Mouse (Mus musculus) forebrain, embryonic 14.5 days (tissue): ENCODE measurements at regions not wholly inside any gene's neighbourhood (a gene's known extent, or its start where the extent isn't known, plus 50 kb on each side); places are given as distances from the start of the nearest gene placed in this dataset.
"Not testable (repeated sequence)": the region's sequence is repeated elsewhere in the genome, so short reads cannot be mapped to it uniquely, and the experiment has no call there.

ENCODE experiments used
- ATAC-seq: fragments of 200-750 bp; cut with Nextera tagmentation; 2 replicates; pipeline ENCODE4 v1.8.0; 2017; ENCODE audit warnings: mild to moderate bottlenecking, moderate library complexity
- DNase-seq: peaks from one replicate; pipeline ENCODE4 v3.0.0-alpha.2; 2015; ENCODE audit warnings: low spot score
- H3K27ac ChIP-seq: fragments of 300-500 bp; sonication (generic); 2 replicates; pipeline ENCODE4 v1.5.1; 2014; ENCODE audit warnings: low read depth, mild to moderate bottlenecking, control low read depth, low read length, moderate library complexity
- H3K27me3 ChIP-seq: fragments of 300-500 bp; sonication (generic); replicated peaks from 2 replicates; pipeline ENCODE4 v1.6.1; 2014; ENCODE audit warnings: low read length, control low read depth, mixed read lengths; ENCODE audit not compliant: control insufficient read depth, insufficient read depth
- H3K36me3 ChIP-seq: fragments of 300-500 bp; sonication (generic); 2 replicates; pipeline ENCODE4 v1.6.1; 2014; ENCODE audit warnings: low read length, control low read depth; ENCODE audit not compliant: control insufficient read depth, insufficient read depth
- H3K4me1 ChIP-seq: fragments of 300-500 bp; sonication (generic); 2 replicates; pipeline ENCODE4 v1.6.1; 2014; ENCODE audit warnings: antibody characterized with exemption, low read length, control low read depth; ENCODE audit not compliant: control insufficient read depth, insufficient read depth
- H3K4me2 ChIP-seq: fragments of 300-500 bp; sonication (generic); 2 replicates; pipeline ENCODE4 v1.6.1; 2014; ENCODE audit warnings: mild to moderate bottlenecking, control low read depth, low read length
- H3K4me3 ChIP-seq: fragments of 300-500 bp; sonication (generic); 2 replicates; pipeline ENCODE4 v1.5.1; 2014; ENCODE audit warnings: low read depth, low read length, control low read depth
- H3K9ac ChIP-seq: fragments of 300-500 bp; sonication (generic); 2 replicates; pipeline ENCODE4 v1.6.1; 2014; ENCODE audit warnings: mild to moderate bottlenecking, low read length, control low read depth, moderate library complexity
- H3K9me3 ChIP-seq: fragments of 300-500 bp; sonication (generic); replicated peaks from 2 replicates; pipeline ENCODE4 v1.6.1; 2016; ENCODE audit warnings: low read length, control low read depth, mixed read lengths; ENCODE audit not compliant: control insufficient read depth
- WGBS: fragments of 180-500 bp; shearing (Covaris S2); extraction: QIAGEN DNeasy Blood & Tissue Kit; methylation state at CpG from one replicate; pipeline ENCODE4 v1.1.7; 2014; 5-methylcytosine and 5-hydroxymethylcytosine counted together

DNA sequence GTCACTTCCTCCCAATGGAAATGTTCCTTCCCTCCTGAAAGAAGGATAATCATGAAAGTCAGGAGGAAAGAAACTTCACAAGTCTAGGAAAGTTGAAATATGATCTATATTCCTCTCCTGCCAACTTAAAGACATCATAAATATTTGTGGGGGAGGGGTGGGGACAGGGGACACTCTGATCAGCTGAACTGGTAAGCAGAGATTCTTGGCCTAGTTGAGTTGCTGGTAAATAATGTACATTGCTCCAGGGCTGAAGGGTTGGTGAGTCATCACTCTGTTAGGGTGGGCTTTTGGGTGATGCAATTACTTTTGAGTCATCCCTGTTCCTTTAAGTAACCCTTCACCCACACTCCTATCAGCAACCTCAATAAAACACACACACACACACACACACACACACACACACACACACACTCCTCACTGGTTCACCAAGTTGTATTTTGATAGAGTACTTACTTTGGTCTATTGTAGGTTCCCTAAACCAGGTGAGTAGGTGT, 56.0 kb downstream of the Ccdc71l start:
- no peak overlapping the region for H3K27ac ChIP-seq
- no peaks in the 10 kb centered on the region for H3K9me3 ChIP-seq
- DNase-seq (no peak), ATAC-seq (no peak)
- no peak overlapping the region for H3K4me3 ChIP-seq
- H3K36me3 ChIP-seq: no peaks in the 10 kb centered on the region
- H3K27me3 ChIP-seq: no peaks in the 10 kb centered on the region
- H3K4me1 ChIP-seq: no peaks in the 10 kb centered on the region
- H3K9ac ChIP-seq: no peak overlapping the region
- H3K4me2 ChIP-seq: no peak overlapping the region

DNA sequence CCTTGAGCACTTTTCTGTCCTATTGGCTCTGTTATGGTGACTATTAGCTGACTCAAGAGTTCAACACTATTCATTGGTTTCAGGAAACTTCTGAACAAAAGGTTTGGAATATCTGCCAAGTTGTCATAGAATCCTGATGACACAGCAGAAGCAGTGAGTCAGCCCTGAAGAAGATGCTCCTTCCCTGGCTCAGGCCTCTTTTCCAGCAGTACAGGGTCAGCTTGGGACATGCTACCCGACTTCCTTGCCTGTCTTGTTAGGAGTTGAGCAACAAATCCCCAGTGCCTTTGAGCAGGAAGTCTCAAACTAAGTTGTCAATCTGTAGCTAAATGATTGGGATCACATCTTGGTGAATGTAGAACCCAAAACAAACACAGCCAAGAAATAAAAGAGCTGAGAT, 56.6 kb downstream of the Ccdc71l start:
- no peak for DNase-seq
- WGBS: 79% methylated on average over 1 of the region's 1 CpGs

DNA sequence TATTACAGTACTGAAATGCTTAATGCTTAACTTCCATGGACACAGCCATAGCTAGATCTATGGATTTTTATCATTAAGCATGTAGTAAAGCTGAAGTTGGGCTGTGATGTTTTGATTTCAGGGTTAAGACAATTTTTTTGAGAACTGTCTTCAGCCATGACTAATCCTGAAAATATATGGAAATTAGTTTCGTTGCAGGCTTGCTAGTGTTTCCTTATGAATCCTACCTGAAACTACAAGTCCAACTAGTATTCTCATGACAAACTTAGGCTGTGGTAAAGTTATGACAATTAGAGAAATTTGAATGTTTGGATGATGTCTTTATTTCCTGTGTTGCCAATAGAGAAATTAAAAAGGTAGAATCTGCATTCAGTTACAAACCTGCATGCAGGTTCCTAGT, 59.7 kb downstream of the Ccdc71l start:
- DNase-seq: no peak
- no peaks in the 10 kb centered on the region for H3K36me3 ChIP-seq
- no peaks in the 10 kb centered on the region for H3K27me3 ChIP-seq
- H3K9me3 ChIP-seq: no peaks in the 10 kb centered on the region
- H3K4me3 ChIP-seq: no peak overlapping the region
- WGBS: 70% methylated on average over 1 of the region's 1 CpGs
- H3K4me1 ChIP-seq: no peaks in the 10 kb centered on the region
- ATAC-seq: no peak
- H3K4me2 ChIP-seq: no peak overlapping the region
- H3K27ac ChIP-seq: no peak overlapping the region
- H3K9ac ChIP-seq: no peak overlapping the region

More for the DNA sequence above, 56.6 kb downstream of the Ccdc71l start:
- ATAC-seq: no peak
- H3K4me3 ChIP-seq: no peak overlapping the region
- no peaks in the 10 kb centered on the region for H3K4me1 ChIP-seq
- no peak overlapping the region for H3K4me2 ChIP-seq
- H3K9ac ChIP-seq: no peak overlapping the region
- no peaks in the 10 kb centered on the region for H3K36me3 ChIP-seq
- H3K27me3 ChIP-seq: no peaks in the 10 kb centered on the region
- H3K27ac ChIP-seq: no peak overlapping the region
- H3K9me3 ChIP-seq: no peaks in the 10 kb centered on the region

DNA sequence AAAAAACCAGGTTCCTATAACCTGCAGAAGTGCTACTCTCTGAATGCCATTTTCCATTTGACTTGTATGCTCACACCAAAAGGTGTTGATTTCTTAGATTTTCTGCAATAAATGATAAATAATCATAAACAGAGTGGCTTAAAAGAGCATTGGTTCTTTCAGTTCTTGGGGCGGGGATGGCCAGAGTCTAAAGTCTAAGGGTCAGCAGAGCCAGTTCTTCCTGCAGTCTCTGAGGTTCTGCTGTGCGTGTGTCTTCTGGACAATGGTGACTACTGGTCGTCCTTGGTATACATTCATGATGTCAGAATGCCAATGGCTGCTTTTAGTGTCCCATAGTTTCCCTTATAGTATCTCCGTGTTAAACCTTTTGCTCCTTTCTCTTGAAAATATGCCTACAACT, 66.3 kb downstream of the Ccdc71l start:
- ATAC-seq (no peak), DNase-seq (no peak)
- Histone ChIP-seq H3K9ac (no peak overlapping the region), H3K27ac (no peak overlapping the region), H3K4me2 (no peak overlapping the region), H3K9me3 (no peaks in the 10 kb centered on the region), H3K4me3 (no peak overlapping the region), H3K27me3 (no peaks in the 10 kb centered on the region), H3K4me1 (no peaks in the 10 kb centered on the region), H3K36me3 (no peaks in the 10 kb centered on the region)
- WGBS: 78% methylated on average over 4 of the region's 4 CpGs

DNA sequence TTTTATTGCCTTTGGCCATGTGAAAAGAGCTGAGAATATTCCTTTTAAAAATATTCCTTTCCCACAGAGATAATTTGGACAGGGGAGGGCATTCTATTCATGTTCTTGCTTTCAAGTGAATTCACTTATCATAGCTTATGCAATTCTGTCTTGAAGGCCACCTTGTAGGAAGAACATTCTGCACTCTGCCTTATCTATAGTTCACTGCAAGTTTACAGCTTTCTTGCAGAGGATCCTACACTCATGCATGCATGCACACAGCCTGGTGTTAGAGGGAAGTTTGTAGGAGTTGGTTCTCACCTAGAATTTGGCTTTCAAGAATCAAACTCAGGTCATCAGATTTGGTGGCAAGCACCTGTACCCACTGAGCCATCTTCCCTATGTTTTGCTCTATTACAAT, 67.4 kb downstream of the Ccdc71l start:
- no peak overlapping the region for H3K9ac ChIP-seq
- DNase-seq (no peak), ATAC-seq (no peak)
- H3K9me3 ChIP-seq: no peaks in the 10 kb centered on the region
- no peaks in the 10 kb centered on the region for H3K36me3 ChIP-seq
- H3K4me1 ChIP-seq: no peaks in the 10 kb centered on the region
- no peak overlapping the region for H3K4me3 ChIP-seq
- H3K27ac ChIP-seq: no peak overlapping the region
- H3K27me3 ChIP-seq: no peaks in the 10 kb centered on the region
- no peak overlapping the region for H3K4me2 ChIP-seq

DNA sequence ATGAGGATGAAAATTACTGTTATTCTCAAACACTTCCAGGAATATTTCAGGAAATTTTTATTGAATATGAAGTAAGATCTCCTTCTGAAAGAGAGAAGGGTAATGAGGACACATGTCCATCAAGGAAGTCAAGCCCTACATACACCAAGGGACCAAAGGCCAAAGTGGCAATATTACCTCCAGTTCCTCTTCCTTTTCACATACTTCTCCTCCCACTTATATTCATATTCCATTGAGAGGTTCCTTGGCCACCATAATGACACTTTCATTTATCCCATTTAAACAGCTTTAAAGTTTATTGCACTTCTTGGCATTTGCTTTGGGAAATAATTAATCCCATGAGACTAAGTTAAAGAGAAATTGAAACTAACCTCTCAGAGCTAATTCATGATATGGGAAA, 70.9 kb downstream of the Ccdc71l start:
- no peak overlapping the region for H3K27ac ChIP-seq
- DNase-seq: no peak
- no peak overlapping the region for H3K9ac ChIP-seq
- H3K4me1 ChIP-seq: no peaks in the 10 kb centered on the region
- H3K36me3 ChIP-seq: no peaks in the 10 kb centered on the region
- no peak overlapping the region for H3K4me2 ChIP-seq
- H3K4me3 ChIP-seq: no peak overlapping the region
- ATAC-seq: no peak
- no peaks in the 10 kb centered on the region for H3K9me3 ChIP-seq
- H3K27me3 ChIP-seq: no peaks in the 10 kb centered on the region

DNA sequence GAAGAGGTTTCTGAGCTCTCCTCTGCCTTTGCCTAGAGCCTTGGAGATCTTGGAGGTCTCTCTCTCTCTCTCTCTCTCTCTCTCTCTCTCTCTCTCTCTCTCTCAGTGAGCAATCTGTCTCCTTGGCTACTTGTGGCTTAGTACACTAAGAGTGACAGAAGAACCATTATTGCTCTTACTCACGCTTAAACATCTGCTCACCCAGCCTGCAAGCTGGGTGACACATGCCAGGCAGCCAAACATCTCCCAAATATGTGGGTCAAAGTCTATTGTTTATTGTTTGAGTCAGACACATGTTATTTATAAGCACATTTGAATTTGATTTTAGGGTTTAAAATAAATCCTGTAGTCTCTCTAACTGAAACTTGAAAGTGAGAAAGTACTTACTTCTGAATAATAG, 72.7 kb downstream of the Ccdc71l start:
- no peaks in the 10 kb centered on the region for H3K36me3 ChIP-seq
- H3K27me3 ChIP-seq: no peaks in the 10 kb centered on the region
- 75% methylated on average over 1 of the region's 1 CpGs for WGBS
- H3K4me2 ChIP-seq: no peak overlapping the region
- no peak overlapping the region for H3K9ac ChIP-seq
- H3K4me3 ChIP-seq: no peak overlapping the region
- no peak overlapping the region for H3K27ac ChIP-seq
- H3K4me1 ChIP-seq: no peaks in the 10 kb centered on the region
- ATAC-seq (no peak), DNase-seq (no peak)
- H3K9me3 ChIP-seq: no peaks in the 10 kb centered on the region

DNA sequence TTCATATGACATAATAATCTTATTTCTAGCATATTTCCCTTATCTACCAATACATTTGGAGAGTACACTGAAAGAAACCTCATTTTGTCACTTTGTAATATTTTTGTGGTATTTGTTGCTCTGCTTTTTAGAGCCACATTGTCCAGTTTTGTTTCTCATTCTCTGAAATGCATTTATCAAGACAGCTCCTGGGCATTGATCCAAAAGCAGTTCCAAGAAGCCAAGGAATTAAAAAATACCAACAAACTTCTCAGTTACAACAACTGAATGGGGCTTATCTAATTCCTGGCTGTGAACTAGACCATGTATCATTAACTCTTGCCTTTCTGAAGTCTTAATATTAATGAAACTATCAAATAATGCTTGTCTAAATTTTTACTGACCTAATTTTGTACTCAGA, 76.3 kb downstream of the Ccdc71l start:
- no peak overlapping the region for H3K4me2 ChIP-seq
- no peaks in the 10 kb centered on the region for H3K27me3 ChIP-seq
- ATAC-seq (no peak), DNase-seq (peak; percentile 66)
- no peaks in the 10 kb centered on the region for H3K9me3 ChIP-seq
- H3K4me3 ChIP-seq: no peak overlapping the region
- no peaks in the 10 kb centered on the region for H3K4me1 ChIP-seq
- no peaks in the 10 kb centered on the region for H3K36me3 ChIP-seq
- no peak overlapping the region for H3K27ac ChIP-seq
- H3K9ac ChIP-seq: no peak overlapping the region

DNA sequence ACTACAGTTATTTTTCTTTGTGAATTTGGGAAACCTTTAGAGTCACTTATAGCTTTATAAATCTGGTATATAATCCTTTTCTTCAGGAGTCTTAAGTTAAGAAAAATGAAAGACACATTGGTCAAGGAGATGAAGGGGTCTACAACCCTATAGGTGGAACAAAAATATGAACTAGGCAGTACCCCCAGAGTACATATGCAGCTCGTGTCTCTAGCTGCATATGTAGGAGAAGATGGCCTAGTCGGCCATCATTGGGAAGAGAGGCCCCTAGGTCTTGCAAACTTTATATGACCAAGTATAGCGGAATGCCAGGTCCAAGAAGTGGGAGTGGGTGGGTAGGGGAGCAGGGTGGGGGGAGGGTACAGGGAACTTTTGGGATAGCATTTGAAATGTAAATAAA, 76.7 kb downstream of the Ccdc71l start:
- not testable (repeated sequence) for ATAC-seq, H3K4me2 ChIP-seq, H3K9ac ChIP-seq, H3K27ac ChIP-seq, H3K4me3 ChIP-seq, DNase-seq, H3K4me1 ChIP-seq, H3K9me3 ChIP-seq, H3K27me3 ChIP-seq, H3K36me3 ChIP-seq
- 88% methylated on average over 3 of the region's 3 CpGs for WGBS

DNA sequence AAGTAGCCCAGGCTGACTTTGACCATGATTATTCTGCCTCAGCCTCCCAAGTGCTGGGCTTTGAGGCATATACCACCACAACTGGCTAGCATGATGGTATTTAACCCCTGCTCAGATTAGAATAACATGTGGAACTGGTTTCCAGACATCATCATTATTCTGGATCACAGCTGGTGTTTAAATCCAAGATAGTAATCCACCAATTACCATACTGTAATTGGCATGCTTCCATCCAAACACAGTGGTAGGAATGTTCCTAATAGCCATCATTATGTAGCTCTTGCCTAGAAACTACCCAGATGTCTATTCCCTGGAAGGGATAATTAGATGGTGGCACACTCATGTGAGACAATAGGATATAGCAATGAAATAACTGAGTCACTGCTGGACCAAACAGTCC, 77.4 kb downstream of the Ccdc71l start:
- Histone ChIP-seq H3K4me2 (no peak overlapping the region), H3K4me3 (no peak overlapping the region), H3K27ac (no peak overlapping the region), H3K9me3 (no peaks in the 10 kb centered on the region), H3K27me3 (no peaks in the 10 kb centered on the region), H3K4me1 (no peaks in the 10 kb centered on the region), H3K36me3 (no peaks in the 10 kb centered on the region), H3K9ac (no peak overlapping the region)
- peak; percentile 70 for DNase-seq
- peak; percentile 83 for ATAC-seq
